Mouse (Mus musculus) G1E (cell line): ENCODE data around the gene Tepsin.

Experiments
- CTCF ChIP-seq: IDR thresholded peaks from 2 replicates; pipeline ENCODE4 v1.5.1; 2012; ENCODE audit warnings: low read depth, low read length, inconsistent platforms, mixed read lengths
- GATA1 ChIP-seq: IDR thresholded peaks from 2 replicates; pipeline ENCODE4 v1.6.1; 2012; ENCODE audit warnings: borderline replicate concordance, low read length, inconsistent platforms, mixed read lengths
- GATA2 ChIP-seq: IDR thresholded peaks from 2 replicates; pipeline ENCODE4 v1.6.1; 2012; ENCODE audit warnings: low read depth, low read length, inconsistent platforms, borderline replicate concordance
- POLR2AphosphoS5 ChIP-seq: IDR thresholded peaks from 2 replicates; pipeline ENCODE4 v1.6.1; 2012; ENCODE audit warnings: low read depth, low read length, inconsistent platforms; ENCODE audit not compliant: insufficient replicate concordance
- TAL1 ChIP-seq: conservative IDR thresholded peaks from 2 replicates; pipeline ENCODE4 v1.6.1; 2012; ENCODE audit warnings: low read depth, low read length, inconsistent platforms, mixed read lengths

DNA sequence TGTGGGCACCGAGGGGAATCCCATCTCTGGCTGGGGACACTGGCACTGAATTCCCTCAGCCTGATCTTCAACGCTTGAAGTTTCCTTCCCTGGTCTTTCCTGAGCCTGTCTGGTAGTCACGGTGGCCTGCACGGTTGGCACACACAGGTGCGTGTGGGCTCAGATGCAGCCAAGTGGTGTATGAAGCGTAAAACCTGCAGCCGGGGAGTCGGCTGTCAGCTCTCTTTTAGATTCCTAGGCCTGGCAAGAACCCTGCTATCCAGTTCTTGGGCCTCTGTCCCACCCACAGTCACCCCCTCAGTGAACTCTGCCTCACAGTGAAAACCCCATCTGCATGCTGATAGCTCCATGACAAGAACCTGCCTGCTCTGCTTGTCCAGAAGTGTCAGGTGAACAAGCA lies 37.9 kb downstream of the Tepsin start:
- TF ChIP-seq CTCF, result no peak
- no peak for TF ChIP-seq GATA1
- TF ChIP-seq GATA2, result no peak
- TF ChIP-seq TAL1, result no peak
- TF ChIP-seq POLR2AphosphoS5, result no peak
